Mouse (Mus musculus): ENCODE data around the gene 2700081O15Rik. TPM values are rescaled to one million over a fixed set of nuclear protein-coding genes. Genes with fewer than 3 reads are reported as not detected.
"Not testable (repeated sequence)": the region's sequence is repeated elsewhere in the genome, so short reads cannot be mapped to it uniquely, and the experiment has no call there.

The 2700081O15Rik gene
- polyA plus RNA-seq (2014; fragmentation: Nextera tagmentation; extraction: Ambion mirVana) = 15.1 and 16.3 TPM in 2 replicates

DNA sequence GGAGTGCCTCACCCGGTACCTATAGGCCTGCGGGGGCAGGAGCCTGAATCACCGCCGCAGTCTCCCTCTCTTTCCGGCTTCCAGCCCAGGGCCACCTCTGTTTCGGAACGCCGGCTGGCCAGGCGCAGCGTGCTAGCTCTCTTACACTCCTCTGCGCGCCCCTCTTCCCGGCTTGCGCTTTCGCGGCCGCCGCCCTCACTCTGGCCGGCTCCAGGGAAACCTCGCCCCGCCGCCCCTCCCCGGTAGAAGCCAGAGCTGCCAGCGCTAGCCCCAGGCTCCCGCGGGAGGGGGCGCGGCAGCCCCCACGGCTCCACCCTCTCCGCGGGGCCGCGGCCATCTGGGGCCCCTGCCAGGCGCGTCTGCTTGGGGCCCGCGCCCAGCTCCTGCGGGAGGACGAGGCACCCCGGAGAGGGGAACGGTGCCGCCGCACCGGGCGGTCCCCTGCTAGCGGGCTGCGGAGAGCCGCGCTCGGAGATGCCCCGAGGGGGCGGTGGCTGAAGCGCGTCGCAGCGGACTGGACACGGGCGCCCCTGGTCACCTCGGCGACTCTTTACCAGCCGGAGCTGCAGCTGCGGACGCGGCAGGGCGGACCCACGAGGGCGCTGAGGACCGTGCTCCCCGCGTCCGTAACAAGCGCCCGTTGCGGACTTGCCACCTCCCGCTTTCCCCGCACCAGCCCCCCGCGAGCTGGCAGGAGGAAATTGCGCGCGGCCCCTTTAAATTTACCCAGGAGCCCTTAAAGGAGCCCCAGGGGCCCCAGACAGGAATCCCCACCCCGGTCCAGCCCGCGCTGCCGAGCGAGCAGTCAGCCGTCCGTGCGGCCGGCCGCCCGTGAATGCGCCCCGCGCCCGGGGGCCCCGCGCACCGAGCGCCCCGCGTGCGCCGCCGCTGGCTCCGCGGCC is at the start of gene 2700081O15Rik:
Gene 2700081O15Rik, plus strand, starts transcription at position 792 of the 902 bp plus-strand sequence.
- H3K4me2 ChIP-seq (ENCODE audit: low read depth) = peak within 1 kb of the TSS; percentile 83
- DNase-seq (ENCODE audit: low spot score) (peak; percentile 87), ATAC-seq (ENCODE audit: insufficient read depth, low FRiP score, low TSS enrichment) (peak; percentile 61)
- peaks cover 4% of the 10 kb centered on the region; the same call in 1 of the 2 replicates for H3K36me3 ChIP-seq (ENCODE audit: control insufficient read depth, insufficient read depth, low read length)
- no peaks in the 10 kb centered on the region for H3K27me3 ChIP-seq (ENCODE audit: control insufficient read depth, insufficient read depth, low read length)
- WGBS = under 1% methylated on average over 95 of the region's 107 CpGs
- peak within 1 kb of the TSS; percentile 99 for H3K9ac ChIP-seq (ENCODE audit: low read length)
- peak within 1 kb of the TSS; percentile 99 for H3K27ac ChIP-seq (ENCODE audit: low read depth, low read length)
- H3K9me3 ChIP-seq (ENCODE audit: control insufficient read depth, low read length) = no peaks in the 10 kb centered on the region
- peak within 1 kb of the TSS; percentile 100 for H3K4me3 ChIP-seq (ENCODE audit: low read depth, low read length)
- peaks cover 31% of the 10 kb centered on the region for H3K4me1 ChIP-seq (ENCODE audit: control insufficient read depth, insufficient read depth, low read length)

DNA sequence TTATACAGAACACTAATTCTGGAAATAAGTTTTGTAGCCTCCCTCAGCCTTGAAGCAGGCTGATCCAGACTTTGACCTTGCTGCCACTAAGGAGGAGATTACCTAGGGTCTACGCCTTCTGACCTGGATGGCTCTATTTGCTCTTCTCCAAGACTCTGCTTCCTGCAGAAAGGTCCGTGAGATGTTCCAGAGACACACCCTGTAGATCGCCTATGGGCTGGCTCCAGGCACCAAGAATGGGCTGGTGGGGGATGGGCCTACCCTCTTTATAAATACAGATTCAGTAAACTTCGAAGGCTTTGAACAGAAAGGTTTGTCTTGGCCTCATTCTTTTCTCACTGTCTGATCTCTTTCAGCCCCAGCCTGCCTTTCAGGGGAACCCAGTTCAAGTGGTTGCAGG is 48.0 kb upstream of the 2700081O15Rik start:
- not testable (repeated sequence) for H3K4me2 ChIP-seq (ENCODE audit: low read depth); ATAC-seq (ENCODE audit: insufficient read depth, low FRiP score, low TSS enrichment); H3K27ac ChIP-seq (ENCODE audit: low read depth, low read length); H3K9me3 ChIP-seq (ENCODE audit: control insufficient read depth, low read length); H3K9ac ChIP-seq (ENCODE audit: low read length); H3K4me1 ChIP-seq (ENCODE audit: control insufficient read depth, insufficient read depth, low read length); DNase-seq (ENCODE audit: low spot score); H3K27me3 ChIP-seq (ENCODE audit: control insufficient read depth, insufficient read depth, low read length); H3K4me3 ChIP-seq (ENCODE audit: low read depth, low read length)
- WGBS = 93% methylated on average over 4 of the region's 4 CpGs
- peaks cover 20% of the 10 kb centered on the region for H3K36me3 ChIP-seq (ENCODE audit: control insufficient read depth, insufficient read depth, low read length)

DNA sequence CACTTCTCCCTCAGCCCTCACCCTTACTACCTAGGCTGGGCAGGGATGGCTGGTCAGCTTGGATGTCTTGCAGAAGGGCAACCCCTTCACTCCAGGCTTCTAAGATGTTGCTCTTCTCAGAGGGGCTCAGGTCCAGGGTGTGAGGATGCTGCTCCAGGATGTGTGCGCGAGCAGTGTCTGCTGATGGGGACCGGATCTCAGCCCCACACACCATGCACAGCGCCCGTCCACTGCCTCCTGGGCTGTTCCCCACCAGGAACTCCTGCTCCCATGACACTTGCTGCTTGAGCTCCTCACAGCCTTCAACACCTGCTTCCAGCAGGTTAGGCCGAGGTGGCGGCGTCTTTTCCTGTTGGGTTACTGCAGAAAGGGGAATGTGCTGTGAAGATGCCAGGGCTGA is 42.9 kb upstream of the 2700081O15Rik start:
- no peak for ATAC-seq (ENCODE audit: insufficient read depth, low FRiP score, low TSS enrichment)
- Histone ChIP-seq H3K4me2 (ENCODE audit: low read depth) (no peak overlapping the region), H3K36me3 (ENCODE audit: control insufficient read depth, insufficient read depth, low read length) (peaks cover 23% of the 10 kb centered on the region), H3K27me3 (ENCODE audit: control insufficient read depth, insufficient read depth, low read length) (no peaks in the 10 kb centered on the region), H3K9ac (ENCODE audit: low read length) (no peak overlapping the region), H3K4me1 (ENCODE audit: control insufficient read depth, insufficient read depth, low read length) (no peaks in the 10 kb centered on the region), H3K9me3 (ENCODE audit: control insufficient read depth, low read length) (no peaks in the 10 kb centered on the region), H3K27ac (ENCODE audit: low read depth, low read length) (no peak overlapping the region), H3K4me3 (ENCODE audit: low read depth, low read length) (no peak overlapping the region)
- no peak for DNase-seq (ENCODE audit: low spot score)
- WGBS = 95% methylated on average over 8 of the region's 8 CpGs

DNA sequence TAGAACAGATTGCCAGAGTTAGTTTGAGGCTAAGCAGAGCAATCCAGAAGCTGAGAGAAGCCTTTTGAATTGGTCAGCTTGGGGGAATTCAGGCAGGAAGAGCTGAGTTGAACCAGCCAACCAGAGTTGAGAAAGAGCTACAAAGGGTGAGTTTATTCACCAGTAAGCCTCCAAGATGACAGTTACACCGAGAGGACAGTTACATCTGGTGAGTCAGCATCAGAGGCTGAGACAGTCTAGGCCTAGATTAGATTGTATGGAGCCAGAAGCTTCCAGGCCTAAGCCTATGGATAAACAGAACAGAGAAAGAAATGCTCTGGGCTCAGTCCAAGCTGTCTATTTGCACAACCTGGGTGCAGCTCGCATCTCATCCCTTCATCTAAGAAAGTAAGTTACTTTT is 39.8 kb upstream of the 2700081O15Rik start:
- Histone ChIP-seq H3K27ac (ENCODE audit: low read depth, low read length) (no peak overlapping the region), H3K9ac (ENCODE audit: low read length) (no peak overlapping the region), H3K27me3 (ENCODE audit: control insufficient read depth, insufficient read depth, low read length) (no peaks in the 10 kb centered on the region), H3K36me3 (ENCODE audit: control insufficient read depth, insufficient read depth, low read length) (peaks cover 13% of the 10 kb centered on the region), H3K4me2 (ENCODE audit: low read depth) (no peak overlapping the region), H3K9me3 (ENCODE audit: control insufficient read depth, low read length) (no peaks in the 10 kb centered on the region), H3K4me1 (ENCODE audit: control insufficient read depth, insufficient read depth, low read length) (peaks cover 12% of the 10 kb centered on the region), H3K4me3 (ENCODE audit: low read depth, low read length) (no peak overlapping the region)
- ATAC-seq (ENCODE audit: insufficient read depth, low FRiP score, low TSS enrichment) (no peak), DNase-seq (ENCODE audit: low spot score) (no peak)
- 83% methylated on average over 2 of the region's 2 CpGs for WGBS

DNA sequence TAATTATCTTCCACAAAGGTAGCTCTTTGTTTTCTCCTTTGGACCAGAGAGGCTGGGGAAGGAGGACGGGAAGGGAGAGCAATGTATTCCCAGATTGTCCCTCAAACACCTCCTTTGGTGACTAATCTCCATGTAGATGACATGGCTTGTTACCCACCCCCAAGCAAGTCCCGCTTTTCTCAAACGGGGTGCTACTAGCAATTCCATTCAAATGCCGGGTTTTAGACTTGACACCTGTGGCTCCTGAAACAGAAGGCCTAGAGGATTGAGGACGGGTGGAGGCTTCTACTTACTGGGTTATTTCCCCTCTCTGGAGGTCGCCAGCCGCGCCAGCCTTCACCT is 35.5 kb upstream of the 2700081O15Rik start:
- H3K27ac ChIP-seq (ENCODE audit: low read depth, low read length) = peak overlapping the region; percentile 89
- peaks cover 18% of the 10 kb centered on the region for H3K4me1 ChIP-seq (ENCODE audit: control insufficient read depth, insufficient read depth, low read length)
- H3K27me3 ChIP-seq (ENCODE audit: control insufficient read depth, insufficient read depth, low read length) = no peaks in the 10 kb centered on the region
- H3K4me3 ChIP-seq (ENCODE audit: low read depth, low read length) = peak overlapping the region; percentile 85
- H3K4me2 ChIP-seq (ENCODE audit: low read depth) = peak overlapping the region; percentile 84
- DNase-seq (ENCODE audit: low spot score) (no peak), ATAC-seq (ENCODE audit: insufficient read depth, low FRiP score, low TSS enrichment) (no peak)
- H3K36me3 ChIP-seq (ENCODE audit: control insufficient read depth, insufficient read depth, low read length) = no peaks in the 10 kb centered on the region
- peak overlapping the region; percentile 88 for H3K9ac ChIP-seq (ENCODE audit: low read length)
- H3K9me3 ChIP-seq (ENCODE audit: control insufficient read depth, low read length) = no peaks in the 10 kb centered on the region; the same call in 1 of the 2 replicates
- WGBS = under 1% methylated on average over 8 of the region's 8 CpGs

DNA sequence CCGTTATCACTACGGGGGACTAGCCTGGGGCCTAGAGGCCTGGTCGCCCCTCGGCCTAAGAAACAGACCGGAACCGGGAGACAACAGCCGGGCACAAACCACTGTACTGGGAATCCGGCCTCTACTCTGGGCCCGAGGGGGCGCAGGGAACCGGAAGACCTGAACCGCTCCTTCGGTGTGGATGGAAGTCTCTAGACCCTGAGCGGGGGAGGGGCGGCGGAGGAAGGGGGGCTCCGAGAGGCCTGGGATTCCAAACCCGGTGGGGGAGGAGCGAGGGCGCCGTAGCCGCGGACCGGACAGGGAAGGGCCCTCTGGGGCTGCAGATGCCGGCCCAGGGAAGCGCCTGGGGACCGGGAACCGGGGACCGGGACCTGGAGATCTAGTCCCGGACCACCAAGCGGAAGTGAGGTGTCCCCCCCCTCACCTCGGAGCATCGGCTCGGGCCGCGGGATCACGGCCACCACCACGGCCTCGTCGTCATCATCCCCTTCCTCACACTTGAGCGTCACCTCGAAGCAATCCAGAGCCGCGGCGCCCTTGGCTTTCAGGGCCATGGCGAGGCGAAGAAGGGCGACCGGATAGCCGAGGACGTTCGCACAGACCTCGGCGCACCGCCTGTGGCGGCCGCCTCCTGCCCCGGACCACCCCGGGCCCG is 35.0 kb upstream of the 2700081O15Rik start:
- ATAC-seq (ENCODE audit: insufficient read depth, low FRiP score, low TSS enrichment) = peak; percentile 63
- H3K4me2 ChIP-seq (ENCODE audit: low read depth) = peak overlapping the region; percentile 84
- H3K9me3 ChIP-seq (ENCODE audit: control insufficient read depth, low read length) = no peaks in the 10 kb centered on the region; the same call in 1 of the 2 replicates
- peak overlapping the region; percentile 88 for H3K9ac ChIP-seq (ENCODE audit: low read length)
- H3K27ac ChIP-seq (ENCODE audit: low read depth, low read length) = peak overlapping the region; percentile 89
- no peaks in the 10 kb centered on the region for H3K27me3 ChIP-seq (ENCODE audit: control insufficient read depth, insufficient read depth, low read length)
- H3K4me3 ChIP-seq (ENCODE audit: low read depth, low read length) = peak overlapping the region; percentile 85
- DNase-seq (ENCODE audit: low spot score) = peak; percentile 77
- under 1% methylated on average over 42 of the region's 60 CpGs for WGBS
- H3K36me3 ChIP-seq (ENCODE audit: control insufficient read depth, insufficient read depth, low read length) = no peaks in the 10 kb centered on the region
- peaks cover 18% of the 10 kb centered on the region for H3K4me1 ChIP-seq (ENCODE audit: control insufficient read depth, insufficient read depth, low read length)

DNA sequence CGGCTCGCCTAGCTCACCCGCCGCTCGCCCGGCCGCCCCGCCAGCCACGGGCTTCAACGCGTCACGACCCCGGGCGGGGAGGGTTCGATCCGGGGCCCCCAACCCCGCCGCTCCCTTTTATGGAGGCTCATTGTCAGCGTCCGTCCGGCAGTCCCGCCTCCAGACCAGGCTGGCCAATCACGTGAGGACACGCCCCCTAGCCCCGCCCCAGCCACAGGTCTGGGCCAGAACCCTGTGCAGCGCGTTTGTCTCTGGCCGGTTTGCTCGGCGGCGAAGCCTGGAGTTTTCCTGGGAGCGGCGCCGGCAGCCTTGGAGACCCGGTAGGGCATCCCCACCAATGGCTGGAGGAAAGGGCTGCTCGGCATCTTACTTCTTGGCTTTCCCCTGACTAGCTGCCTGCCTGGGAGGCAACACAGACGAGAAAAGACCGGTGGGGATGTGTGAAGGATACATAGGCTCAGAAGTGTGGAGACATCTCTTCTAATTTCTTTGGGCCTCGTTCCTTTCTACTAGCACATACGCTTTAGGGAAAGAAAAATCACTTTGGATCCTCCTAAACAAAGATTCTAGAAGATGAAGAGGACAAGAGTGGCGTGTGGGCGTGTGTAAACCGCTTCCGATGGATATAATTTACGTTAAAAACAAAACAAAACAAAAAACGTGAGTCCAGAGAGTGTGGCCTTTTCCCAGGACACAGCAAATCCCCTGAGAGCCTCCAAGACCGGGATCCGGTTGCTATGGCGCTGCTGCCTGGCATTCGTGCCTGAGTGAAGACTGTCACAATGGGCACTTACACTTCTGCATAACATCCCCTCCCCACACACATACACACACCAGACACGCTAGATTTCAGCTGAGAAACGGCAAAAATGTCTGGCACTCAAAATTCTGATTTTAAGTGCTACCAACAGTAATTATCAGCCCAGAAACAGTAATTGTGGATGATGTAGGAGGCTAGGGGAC is 34.2 kb upstream of the 2700081O15Rik start, which contains the start of gene Spindoc:
Gene Spindoc, minus strand, starts transcription at position 92 of the 963 bp plus-strand sequence.
- DNase-seq (ENCODE audit: low spot score) (peak; percentile 98), ATAC-seq (ENCODE audit: insufficient read depth, low FRiP score, low TSS enrichment) (peak; percentile 99)
- WGBS = 1% methylated on average over 52 of the region's 52 CpGs
- Histone ChIP-seq H3K9me3 (ENCODE audit: control insufficient read depth, low read length) (no peaks in the 10 kb centered on the region; the same call in 1 of the 2 replicates), H3K4me1 (ENCODE audit: control insufficient read depth, insufficient read depth, low read length) (peaks cover 18% of the 10 kb centered on the region), H3K4me2 (ENCODE audit: low read depth) (peak within 1 kb of the TSS; percentile 84), H3K4me3 (ENCODE audit: low read depth, low read length) (peak within 1 kb of the TSS; percentile 85), H3K27ac (ENCODE audit: low read depth, low read length) (peak within 1 kb of the TSS; percentile 89), H3K9ac (ENCODE audit: low read length) (peak within 1 kb of the TSS; percentile 88), H3K27me3 (ENCODE audit: control insufficient read depth, insufficient read depth, low read length) (no peaks in the 10 kb centered on the region), H3K36me3 (ENCODE audit: control insufficient read depth, insufficient read depth, low read length) (no peaks in the 10 kb centered on the region)

DNA sequence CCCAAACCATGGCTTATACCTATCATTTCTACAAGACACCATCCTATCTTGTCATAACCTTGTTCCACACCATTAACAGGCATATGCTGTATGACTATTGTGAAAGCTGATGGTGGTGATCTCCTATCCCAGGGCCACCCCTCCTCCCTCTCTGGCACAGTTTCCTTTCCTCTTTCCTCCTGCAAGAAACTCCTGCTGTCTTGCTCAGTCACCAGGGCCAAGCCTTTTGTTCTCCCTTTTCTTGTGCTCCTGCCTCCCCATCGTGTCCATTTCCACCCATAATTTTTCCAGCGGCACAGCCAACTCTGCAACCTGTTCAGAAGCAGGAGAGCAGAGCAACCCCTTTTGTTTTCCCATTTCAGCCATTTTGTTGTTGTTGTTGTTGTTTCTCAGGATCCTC is 31.4 kb upstream of the 2700081O15Rik start:
- Histone ChIP-seq H3K36me3 (ENCODE audit: control insufficient read depth, insufficient read depth, low read length) (no peaks in the 10 kb centered on the region), H3K9ac (ENCODE audit: low read length) (no peak overlapping the region), H3K9me3 (ENCODE audit: control insufficient read depth, low read length) (no peaks in the 10 kb centered on the region; the same call in 1 of the 2 replicates), H3K27me3 (ENCODE audit: control insufficient read depth, insufficient read depth, low read length) (no peaks in the 10 kb centered on the region), H3K4me2 (ENCODE audit: low read depth) (no peak overlapping the region), H3K4me1 (ENCODE audit: control insufficient read depth, insufficient read depth, low read length) (peaks cover 15% of the 10 kb centered on the region), H3K4me3 (ENCODE audit: low read depth, low read length) (no peak overlapping the region), H3K27ac (ENCODE audit: low read depth, low read length) (no peak overlapping the region)
- no peak for ATAC-seq (ENCODE audit: insufficient read depth, low FRiP score, low TSS enrichment)
- no peak for DNase-seq (ENCODE audit: low spot score)
- 57% methylated on average over 2 of the region's 2 CpGs for WGBS
